Mouse (Mus musculus) heart, embryonic 13.5 days (tissue): Measurements from ENCODE around the gene Slc41a2. TPM values are rescaled to one million over a fixed set of nuclear protein-coding genes. Genes with fewer than 3 reads are reported as not detected.

Source experiments
- ATAC-seq: fragments of 200-750 bp; cut with Nextera tagmentation; 2 replicates; pipeline ENCODE4 v1.8.0; 2017; ENCODE audit warnings: moderate TSS enrichment; ENCODE audit not compliant: insufficient number of reproducible peaks, low FRiP score, low TSS enrichment; ENCODE audit errors: extremely low read depth
- H3K27ac ChIP-seq: fragments of 300-500 bp; sonication (generic); replicated peaks from 2 replicates; pipeline ENCODE4 v1.5.1; 2015; ENCODE audit warnings: moderate library complexity, mild to moderate bottlenecking, inconsistent platforms
- H3K27me3 ChIP-seq: fragments of 300-500 bp; sonication (generic); replicated peaks from 2 replicates; pipeline ENCODE4 v1.6.1; 2015; ENCODE audit warnings: mild to moderate bottlenecking, inconsistent platforms
- H3K36me3 ChIP-seq: fragments of 300-500 bp; sonication (generic); 2 replicates; pipeline ENCODE4 v1.6.1; 2015; ENCODE audit warnings: mild to moderate bottlenecking, inconsistent platforms
- H3K4me1 ChIP-seq: fragments of 300-500 bp; sonication (generic); 2 replicates; pipeline ENCODE4 v1.6.1; 2015; ENCODE audit warnings: inconsistent platforms
- H3K4me2 ChIP-seq: fragments of 300-500 bp; sonication (generic); 2 replicates; pipeline ENCODE4 v1.6.1; 2015; ENCODE audit warnings: inconsistent platforms, mild to moderate bottlenecking, moderate library complexity
- H3K4me3 ChIP-seq: fragments of 300-500 bp; sonication (generic); 2 replicates; pipeline ENCODE4 v1.5.1; 2015; ENCODE audit warnings: moderate library complexity, mild to moderate bottlenecking, inconsistent platforms
- H3K9ac ChIP-seq: fragments of 300-500 bp; sonication (generic); 2 replicates; pipeline ENCODE4 v1.6.1; 2015; ENCODE audit warnings: inconsistent platforms, mild to moderate bottlenecking, moderate library complexity
- H3K9me3 ChIP-seq: fragments of 300-500 bp; sonication (generic); 2 replicates; pipeline ENCODE4 v1.6.1; 2016; ENCODE audit warnings: inconsistent platforms
- WGBS: fragments of 180-500 bp; shearing (Covaris S2); methylation state at CpG from one replicate; pipeline ENCODE4 v1.1.7; 2015; ENCODE audit warnings: mixed read lengths; 5-methylcytosine and 5-hydroxymethylcytosine counted together
- polyA plus RNA-seq: library from polyadenylated mRNA; unstranded; fragments of >200 nt; fragmentation: Nextera tagmentation; extraction: Ambion mirVana; gene quantifications from 2 replicates; pipeline ENCODE4 v1.2.1, GENCODE M21; 2015

The Slc41a2 gene
- polyA plus RNA-seq, 1 experiment from 2014 or later = 0.62 TPM

GRCm38 (mm10) chr10:83264056-83264455 is 73.6 kb downstream of the Slc41a2 start:
- H3K4me1 ChIP-seq = peaks cover 3% of the 10 kb centered on the region; the same call in 1 of the 2 replicates
- no peak overlapping the region for H3K9ac ChIP-seq
- H3K4me3 ChIP-seq = no peak overlapping the region
- H3K36me3 ChIP-seq = no peaks in the 10 kb centered on the region
- no peak for ATAC-seq
- no peak overlapping the region for H3K27ac ChIP-seq
- H3K9me3 ChIP-seq = no peaks in the 10 kb centered on the region
- no peak overlapping the region for H3K4me2 ChIP-seq
- peaks cover 4% of the 10 kb centered on the region; the same call in 1 of the 2 replicates for H3K27me3 ChIP-seq
- 42% methylated on average over 2 of the region's 2 CpGs for WGBS

- H3K9ac ChIP-seq = no peak overlapping the region
- H3K4me3 ChIP-seq = no peak overlapping the region
- H3K4me2 ChIP-seq = no peak overlapping the region
- no peak overlapping the region for H3K27ac ChIP-seq
- peaks cover 3% of the 10 kb centered on the region; the same call in 1 of the 2 replicates for H3K4me1 ChIP-seq
- ATAC-seq = no peak
- H3K9me3 ChIP-seq = no peaks in the 10 kb centered on the region
- WGBS = 50% methylated on average over 4 of the region's 4 CpGs
- H3K36me3 ChIP-seq = no peaks in the 10 kb centered on the region
- peaks cover 4% of the 10 kb centered on the region; the same call in 1 of the 2 replicates for H3K27me3 ChIP-seq
Observed at GRCm38 (mm10) chr10:83261264-83261663, 76.4 kb downstream of the Slc41a2 start.

- no peaks in the 10 kb centered on the region for H3K4me1 ChIP-seq
- ATAC-seq = no peak
- no peak overlapping the region for H3K4me2 ChIP-seq
- H3K36me3 ChIP-seq = no peaks in the 10 kb centered on the region
- H3K9me3 ChIP-seq = no peaks in the 10 kb centered on the region
- H3K4me3 ChIP-seq = no peak overlapping the region
- no peak overlapping the region for H3K27ac ChIP-seq
- no peaks in the 10 kb centered on the region for H3K27me3 ChIP-seq
- no peak overlapping the region for H3K9ac ChIP-seq
- WGBS = 57% methylated on average over 8 of the region's 8 CpGs
Observed at GRCm38 (mm10) chr10:83251377-83251776, 86.3 kb downstream of the Slc41a2 start.

DNA sequence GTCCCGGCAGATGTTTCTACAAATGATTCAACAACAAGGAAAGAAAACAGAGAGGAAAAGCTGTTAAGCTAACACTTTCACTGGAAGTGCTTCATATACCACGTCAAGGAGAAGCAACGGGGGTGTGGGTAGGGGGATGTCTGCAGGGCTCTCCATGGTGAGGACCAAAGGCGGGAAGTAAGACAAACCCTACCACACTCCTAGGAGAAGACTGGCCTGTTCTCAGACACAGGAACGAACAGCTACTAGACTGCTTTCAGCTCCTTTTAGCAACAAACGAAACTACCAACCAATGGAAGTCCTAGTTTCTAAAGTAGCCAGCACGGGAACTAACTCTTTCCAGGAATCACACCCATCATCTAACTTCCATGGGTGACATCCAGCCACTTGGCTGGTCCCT is 89.6 kb downstream of the Slc41a2 start:
- Histone ChIP-seq H3K4me2 (no peak overlapping the region), H3K9ac (no peak overlapping the region), H3K36me3 (no peaks in the 10 kb centered on the region), H3K27me3 (0 out of 2 replicates have a peak, but pooled peaks cover 3% of the 10 kb centered on the region), H3K4me3 (no peak overlapping the region), H3K4me1 (no peaks in the 10 kb centered on the region), H3K27ac (no peak overlapping the region), H3K9me3 (no peaks in the 10 kb centered on the region)
- 68% methylated on average over 7 of the region's 7 CpGs for WGBS
- no peak for ATAC-seq

GRCm38 (mm10) chr10:83245720-83246119 is 92.0 kb downstream of the Slc41a2 start:
- Histone ChIP-seq H3K4me2 (no peak overlapping the region), H3K27me3 (0 out of 2 replicates have a peak, but pooled peaks cover 3% of the 10 kb centered on the region), H3K9me3 (no peaks in the 10 kb centered on the region), H3K4me1 (peaks cover 14% of the 10 kb centered on the region), H3K9ac (no peak overlapping the region), H3K4me3 (no peak overlapping the region), H3K36me3 (no peaks in the 10 kb centered on the region), H3K27ac (no peak overlapping the region)
- ATAC-seq = no peak
- 79% methylated on average over 7 of the region's 7 CpGs for WGBS

- 59% methylated on average over 6 of the region's 6 CpGs for WGBS
- Histone ChIP-seq H3K27ac (no peak overlapping the region), H3K9ac (no peak overlapping the region), H3K9me3 (no peaks in the 10 kb centered on the region), H3K27me3 (0 out of 2 replicates have a peak, but pooled peaks cover 3% of the 10 kb centered on the region), H3K4me2 (no peak overlapping the region), H3K4me1 (peaks cover 14% of the 10 kb centered on the region), H3K4me3 (no peak overlapping the region), H3K36me3 (no peaks in the 10 kb centered on the region)
- ATAC-seq = no peak
Observed at GRCm38 (mm10) chr10:83244131-83244530, 93.6 kb downstream of the Slc41a2 start.

DNA sequence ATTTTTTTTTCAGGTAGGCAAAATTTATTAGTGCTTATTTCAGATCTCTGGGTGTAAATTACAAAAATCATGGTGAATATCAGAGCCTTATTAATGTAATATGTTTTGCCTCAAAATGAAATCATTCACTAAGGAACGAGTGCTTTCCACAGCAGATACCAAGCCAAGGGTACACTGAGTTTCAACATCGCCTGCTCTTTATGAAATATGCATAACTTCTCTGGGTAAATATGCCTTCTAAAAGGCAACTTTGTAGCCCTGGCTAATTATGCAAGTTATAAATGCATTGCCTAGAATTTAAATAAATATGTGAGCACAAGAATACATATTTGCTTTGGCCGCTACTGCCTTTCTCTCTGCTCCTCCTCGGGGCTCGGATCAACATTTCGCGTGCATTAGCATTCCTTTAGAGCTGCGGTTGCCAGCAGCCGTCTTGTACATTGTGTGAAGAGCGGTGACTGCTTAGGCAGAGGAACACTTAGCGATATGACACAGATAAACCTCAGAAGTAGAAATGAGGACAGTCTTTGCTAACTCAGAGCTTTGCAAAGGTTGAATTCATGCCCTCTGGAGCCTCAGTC is 95.5 kb downstream of the Slc41a2 start:
- Histone ChIP-seq H3K4me1 (peaks cover 19% of the 10 kb centered on the region), H3K27me3 (0 out of 2 replicates have a peak, but pooled peaks cover 3% of the 10 kb centered on the region), H3K36me3 (no peaks in the 10 kb centered on the region), H3K4me3 (no peak overlapping the region), H3K9me3 (no peaks in the 10 kb centered on the region), H3K4me2 (no peak overlapping the region; the same call in 1 of the 2 replicates), H3K9ac (no peak overlapping the region), H3K27ac (no peak overlapping the region)
- WGBS = 48% methylated on average over 11 of the region's 11 CpGs
- ATAC-seq = no peak

GRCm38 (mm10) chr10:83234391-83234790 is 103.3 kb downstream of the Slc41a2 start:
- 45% methylated on average over 4 of the region's 4 CpGs for WGBS
- no peak overlapping the region for H3K9ac ChIP-seq
- H3K4me2 ChIP-seq = no peak overlapping the region
- H3K27ac ChIP-seq = no peak overlapping the region
- H3K9me3 ChIP-seq = no peaks in the 10 kb centered on the region
- H3K4me1 ChIP-seq = peaks cover 18% of the 10 kb centered on the region
- no peaks in the 10 kb centered on the region for H3K27me3 ChIP-seq
- H3K4me3 ChIP-seq = no peak overlapping the region
- no peak for ATAC-seq
- H3K36me3 ChIP-seq = no peaks in the 10 kb centered on the region

DNA sequence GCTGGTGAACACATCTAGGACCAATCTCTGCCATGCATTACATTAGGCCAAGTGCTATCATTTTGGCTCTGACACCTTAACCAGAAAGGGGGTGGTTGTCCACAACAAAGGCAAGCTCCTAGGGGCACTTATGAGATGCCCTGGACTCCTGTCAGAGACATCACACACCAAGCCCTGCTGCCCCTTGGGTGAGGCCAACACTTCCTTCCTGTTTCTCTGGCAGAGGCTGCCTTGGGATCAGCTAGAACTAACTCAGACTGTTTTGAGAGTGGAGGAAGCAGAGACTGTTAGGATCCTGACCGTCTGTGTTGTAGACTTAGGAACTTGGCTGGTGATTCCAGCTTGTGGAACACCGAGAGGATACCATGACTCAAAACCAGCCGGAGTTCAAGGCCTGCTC is 103.7 kb downstream of the Slc41a2 start:
- H3K4me1 ChIP-seq = peaks cover 18% of the 10 kb centered on the region
- no peak overlapping the region for H3K4me2 ChIP-seq
- ATAC-seq = no peak
- no peak overlapping the region for H3K9ac ChIP-seq
- no peaks in the 10 kb centered on the region for H3K36me3 ChIP-seq
- H3K9me3 ChIP-seq = no peaks in the 10 kb centered on the region
- H3K27me3 ChIP-seq = no peaks in the 10 kb centered on the region
- no peak overlapping the region for H3K4me3 ChIP-seq
- no peak overlapping the region for H3K27ac ChIP-seq
- WGBS = 71% methylated on average over 3 of the region's 3 CpGs

GRCm38 (mm10) chr10:83228626-83229025 is 109.1 kb downstream of the Slc41a2 start:
- no peak overlapping the region for H3K9ac ChIP-seq
- 0 out of 2 replicates have a peak overlapping the region, but pooled peaks have one; percentile 15 for H3K27ac ChIP-seq
- 50% methylated on average over 4 of the region's 4 CpGs for WGBS
- H3K4me2 ChIP-seq = no peak overlapping the region
- ATAC-seq = no peak
- H3K36me3 ChIP-seq = no peaks in the 10 kb centered on the region
- no peak overlapping the region for H3K4me3 ChIP-seq
- no peaks in the 10 kb centered on the region for H3K27me3 ChIP-seq
- no peaks in the 10 kb centered on the region for H3K9me3 ChIP-seq
- H3K4me1 ChIP-seq = peaks cover 8% of the 10 kb centered on the region; the same call in 1 of the 2 replicates

DNA sequence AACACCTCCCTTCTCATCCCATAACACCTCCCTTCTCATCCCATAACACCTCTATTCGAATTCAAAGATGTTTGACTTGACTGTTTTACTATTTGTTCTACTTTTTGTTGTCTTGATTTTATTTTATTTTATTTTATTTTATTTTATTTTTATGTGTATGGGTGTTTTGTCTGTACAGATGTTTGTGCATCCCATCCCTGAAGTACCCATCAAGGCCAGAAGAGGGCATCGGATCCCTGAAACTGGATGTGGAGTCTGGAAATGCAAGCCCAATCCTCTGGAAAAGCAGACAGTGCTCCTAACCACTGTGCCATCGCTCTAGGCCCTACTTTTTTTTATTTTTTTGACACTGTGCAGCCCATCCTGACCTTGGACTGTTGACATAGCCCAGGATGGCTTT is 112.7 kb downstream of the Slc41a2 start:
- Histone ChIP-seq H3K27me3 (no peaks in the 10 kb centered on the region), H3K4me2 (no peak overlapping the region), H3K4me3 (no peak overlapping the region), H3K9me3 (no peaks in the 10 kb centered on the region), H3K36me3 (no peaks in the 10 kb centered on the region), H3K27ac (peak overlapping the region; percentile 53; the same call in 1 of the 2 replicates), H3K4me1 (0 out of 2 replicates have a peak, but pooled peaks cover 2% of the 10 kb centered on the region), H3K9ac (no peak overlapping the region)
- 44% methylated on average over 3 of the region's 3 CpGs for WGBS
- no peak for ATAC-seq

DNA sequence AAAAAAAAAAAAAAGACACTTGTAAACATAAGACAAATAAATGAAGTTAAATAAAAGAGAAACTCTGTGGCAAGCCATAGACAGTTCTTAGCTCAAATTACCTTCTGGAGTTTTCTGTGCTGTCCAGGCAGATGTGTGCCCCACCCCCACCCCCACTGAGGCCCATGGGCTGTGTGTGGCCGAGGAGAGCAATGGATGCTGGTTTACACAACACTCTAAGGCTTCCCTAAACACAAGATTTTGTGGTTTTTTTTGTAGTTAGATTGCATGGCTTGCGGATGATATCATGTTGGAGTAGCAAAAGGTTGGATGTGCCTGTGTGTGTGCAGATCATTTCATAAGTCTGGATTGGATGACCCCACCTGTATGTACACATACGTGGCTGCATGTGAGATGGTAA is 116.8 kb downstream of the Slc41a2 start:
- no peaks in the 10 kb centered on the region for H3K27me3 ChIP-seq

More for the DNA sequence above, 116.8 kb downstream of the Slc41a2 start:
- 84% methylated on average over 3 of the region's 3 CpGs for WGBS
- 0 out of 2 replicates have a peak, but pooled peaks cover 5% of the 10 kb centered on the region for H3K4me1 ChIP-seq
- H3K9me3 ChIP-seq = no peaks in the 10 kb centered on the region
- no peak for ATAC-seq
- H3K36me3 ChIP-seq = no peaks in the 10 kb centered on the region
- H3K4me2 ChIP-seq = no peak overlapping the region
- no peak overlapping the region for H3K9ac ChIP-seq
- H3K4me3 ChIP-seq = no peak overlapping the region
- no peak overlapping the region for H3K27ac ChIP-seq
